Mouse (Mus musculus) forebrain, embryonic 13.5 days (tissue): ENCODE measurements around the gene Scn10a. TPM values are rescaled to one million over a fixed set of nuclear protein-coding genes. Genes with fewer than 3 reads are reported as not detected.

ENCODE experiments used
- ATAC-seq: fragments of 200-750 bp; cut with Nextera tagmentation; 2 replicates; pipeline ENCODE4 v1.8.0; 2017
- H3K27ac ChIP-seq: fragments of 300-500 bp; sonication (generic); 2 replicates; pipeline ENCODE4 v1.5.1; 2015; ENCODE audit warnings: inconsistent platforms, mild to moderate bottlenecking, moderate library complexity
- H3K27me3 ChIP-seq: fragments of 300-500 bp; sonication (generic); 2 replicates; pipeline ENCODE4 v1.6.1; 2015; ENCODE audit warnings: mild to moderate bottlenecking, inconsistent platforms
- H3K36me3 ChIP-seq: fragments of 300-500 bp; sonication (generic); 2 replicates; pipeline ENCODE4 v1.6.1; 2015; ENCODE audit warnings: mild to moderate bottlenecking, inconsistent platforms; ENCODE audit not compliant: poor library complexity, severe bottlenecking
- H3K4me1 ChIP-seq: fragments of 300-500 bp; sonication (generic); 2 replicates; pipeline ENCODE4 v1.6.1; 2015; ENCODE audit warnings: inconsistent platforms
- H3K4me2 ChIP-seq: fragments of 300-500 bp; sonication (generic); 2 replicates; pipeline ENCODE4 v1.6.1; 2015; ENCODE audit warnings: inconsistent platforms, mild to moderate bottlenecking, moderate library complexity
- H3K4me3 ChIP-seq: fragments of 300-500 bp; sonication (generic); 2 replicates; pipeline ENCODE4 v1.5.1; 2015; ENCODE audit warnings: mild to moderate bottlenecking, inconsistent platforms
- H3K9ac ChIP-seq: fragments of 300-500 bp; sonication (generic); 2 replicates; pipeline ENCODE4 v1.6.1; 2015; ENCODE audit warnings: mild to moderate bottlenecking, inconsistent platforms
- H3K9me3 ChIP-seq: fragments of 300-500 bp; sonication (generic); replicated peaks from 2 replicates; pipeline ENCODE4 v1.6.1; 2016; ENCODE audit warnings: inconsistent platforms
- WGBS: fragments of 180-500 bp; shearing (Covaris S2); methylation state at CpG from one replicate; pipeline ENCODE4 v1.1.7; 2015; 5-methylcytosine and 5-hydroxymethylcytosine counted together
- polyA plus RNA-seq: library from polyadenylated mRNA; unstranded; fragments of >200 nt; fragmentation: Nextera tagmentation; extraction: Ambion mirVana; gene quantifications from 2 replicates; pipeline ENCODE4 v1.2.1, GENCODE M21; 2015

Gene Scn10a
- polyA plus RNA-seq, 1 experiment from 2014 or later, result not detected

- ATAC-seq, result no peak
- no peaks in the 10 kb centered on the region for H3K27me3 ChIP-seq
- WGBS, result 12% methylated on average over 6 of the region's 6 CpGs
These were observed 12.4 kb downstream of the Scn10a start for GRCm38 (mm10) chr9:119706700-119707099.

GRCm38 (mm10) chr9:119691505-119691904 lies 27.6 kb downstream of the Scn10a start:
- H3K27ac ChIP-seq, result no peak overlapping the region
- no peak overlapping the region for H3K9ac ChIP-seq
- 75% methylated on average over 7 of the region's 7 CpGs for WGBS
- H3K4me3 ChIP-seq, result no peak overlapping the region
- no peaks in the 10 kb centered on the region for H3K36me3 ChIP-seq
- H3K9me3 ChIP-seq, result no peaks in the 10 kb centered on the region
- ATAC-seq, result no peak
- no peaks in the 10 kb centered on the region for H3K4me1 ChIP-seq
- H3K27me3 ChIP-seq, result no peaks in the 10 kb centered on the region
- H3K4me2 ChIP-seq, result no peak overlapping the region

More at GRCm38 (mm10) chr9:119706700-119707099, 12.4 kb downstream of the Scn10a start:
- no peak overlapping the region for H3K27ac ChIP-seq
- no peaks in the 10 kb centered on the region for H3K36me3 ChIP-seq
- no peak overlapping the region for H3K9ac ChIP-seq
- H3K4me1 ChIP-seq, result no peaks in the 10 kb centered on the region
- H3K4me2 ChIP-seq, result no peak overlapping the region
- H3K4me3 ChIP-seq, result no peak overlapping the region
- H3K9me3 ChIP-seq, result no peaks in the 10 kb centered on the region

GRCm38 (mm10) chr9:119691001-119691400 lies 28.1 kb downstream of the Scn10a start:
- no peak overlapping the region for H3K27ac ChIP-seq
- H3K9me3 ChIP-seq, result no peaks in the 10 kb centered on the region
- no peak overlapping the region for H3K4me3 ChIP-seq
- H3K27me3 ChIP-seq, result no peaks in the 10 kb centered on the region
- no peak overlapping the region for H3K9ac ChIP-seq
- no peaks in the 10 kb centered on the region for H3K4me1 ChIP-seq
- 78% methylated on average over 8 of the region's 8 CpGs for WGBS
- H3K4me2 ChIP-seq, result no peak overlapping the region
- no peaks in the 10 kb centered on the region for H3K36me3 ChIP-seq
- no peak for ATAC-seq

- no peaks in the 10 kb centered on the region for H3K36me3 ChIP-seq
- H3K4me2 ChIP-seq, result no peak overlapping the region
- H3K4me1 ChIP-seq, result no peaks in the 10 kb centered on the region
- no peak overlapping the region for H3K27ac ChIP-seq
- H3K9ac ChIP-seq, result no peak overlapping the region
- H3K9me3 ChIP-seq, result no peaks in the 10 kb centered on the region
- ATAC-seq, result no peak
- 85% methylated on average over 8 of the region's 8 CpGs for WGBS
- H3K4me3 ChIP-seq, result no peak overlapping the region
- no peaks in the 10 kb centered on the region for H3K27me3 ChIP-seq
These were observed 31.2 kb downstream of the Scn10a start for GRCm38 (mm10) chr9:119687893-119688292.

GRCm38 (mm10) chr9:119686187-119686586 lies 32.9 kb downstream of the Scn10a start:
- Histone ChIP-seq H3K9me3 (no peaks in the 10 kb centered on the region), H3K4me3 (no peak overlapping the region), H3K27me3 (no peaks in the 10 kb centered on the region), H3K27ac (no peak overlapping the region), H3K9ac (no peak overlapping the region), H3K36me3 (no peaks in the 10 kb centered on the region), H3K4me1 (no peaks in the 10 kb centered on the region), H3K4me2 (no peak overlapping the region)
- ATAC-seq, result no peak
- WGBS, result 97% methylated on average over 8 of the region's 8 CpGs

- Histone ChIP-seq H3K4me3 (no peak overlapping the region), H3K36me3 (no peaks in the 10 kb centered on the region), H3K9ac (no peak overlapping the region), H3K4me2 (no peak overlapping the region), H3K27ac (no peak overlapping the region), H3K4me1 (no peaks in the 10 kb centered on the region), H3K9me3 (no peaks in the 10 kb centered on the region), H3K27me3 (no peaks in the 10 kb centered on the region)
- WGBS, result 88% methylated on average over 3 of the region's 3 CpGs
- no peak for ATAC-seq
These were observed 38.2 kb downstream of the Scn10a start for GRCm38 (mm10) chr9:119680896-119681295.

- ATAC-seq, result no peak
- H3K4me1 ChIP-seq, result no peaks in the 10 kb centered on the region
- no peak overlapping the region for H3K27ac ChIP-seq
- no peak overlapping the region for H3K4me2 ChIP-seq
- no peak overlapping the region for H3K9ac ChIP-seq
- WGBS, result 56% methylated on average over 1 of the region's 1 CpGs
- no peaks in the 10 kb centered on the region for H3K27me3 ChIP-seq
- no peak overlapping the region for H3K4me3 ChIP-seq
- no peaks in the 10 kb centered on the region for H3K9me3 ChIP-seq
- no peaks in the 10 kb centered on the region for H3K36me3 ChIP-seq
These were observed 55.0 kb downstream of the Scn10a start for GRCm38 (mm10) chr9:119664109-119664508.

GRCm38 (mm10) chr9:119656111-119656510 lies 63.0 kb downstream of the Scn10a start:
- no peak for ATAC-seq
- Histone ChIP-seq H3K9me3 (no peaks in the 10 kb centered on the region), H3K4me3 (no peak overlapping the region), H3K27ac (no peak overlapping the region), H3K4me2 (no peak overlapping the region), H3K27me3 (no peaks in the 10 kb centered on the region), H3K9ac (no peak overlapping the region; the same call in 1 of the 2 replicates), H3K36me3 (no peaks in the 10 kb centered on the region), H3K4me1 (no peaks in the 10 kb centered on the region)
- 74% methylated on average over 6 of the region's 6 CpGs for WGBS

GRCm38 (mm10) chr9:119653758-119654157 lies 65.4 kb downstream of the Scn10a start:
- H3K36me3 ChIP-seq, result no peaks in the 10 kb centered on the region
- WGBS, result 73% methylated on average over 5 of the region's 5 CpGs
- H3K9ac ChIP-seq, result no peak overlapping the region
- ATAC-seq, result no peak
- no peak overlapping the region for H3K4me2 ChIP-seq
- H3K27ac ChIP-seq, result no peak overlapping the region
- no peaks in the 10 kb centered on the region for H3K9me3 ChIP-seq
- no peaks in the 10 kb centered on the region for H3K4me1 ChIP-seq
- no peak overlapping the region for H3K4me3 ChIP-seq
- H3K27me3 ChIP-seq, result no peaks in the 10 kb centered on the region

GRCm38 (mm10) chr9:119646942-119647547 lies 72.1 kb downstream of the Scn10a start:
- Histone ChIP-seq H3K4me2 (no peak overlapping the region), H3K4me1 (no peaks in the 10 kb centered on the region), H3K4me3 (no peak overlapping the region), H3K9ac (no peak overlapping the region), H3K27ac (no peak overlapping the region), H3K36me3 (no peaks in the 10 kb centered on the region), H3K27me3 (no peaks in the 10 kb centered on the region), H3K9me3 (no peaks in the 10 kb centered on the region)
- no peak for ATAC-seq
- WGBS, result 61% methylated on average over 8 of the region's 8 CpGs

- Histone ChIP-seq H3K4me3 (no peak overlapping the region), H3K9me3 (no peaks in the 10 kb centered on the region), H3K4me1 (no peaks in the 10 kb centered on the region), H3K36me3 (no peaks in the 10 kb centered on the region), H3K27ac (no peak overlapping the region), H3K9ac (no peak overlapping the region), H3K4me2 (no peak overlapping the region), H3K27me3 (no peaks in the 10 kb centered on the region)
- 91% methylated on average over 6 of the region's 6 CpGs for WGBS
- no peak for ATAC-seq
These were observed 77.1 kb downstream of the Scn10a start for GRCm38 (mm10) chr9:119641985-119642384.

- Histone ChIP-seq H3K4me1 (peaks cover 18% of the 10 kb centered on the region), H3K4me2 (no peak overlapping the region), H3K36me3 (no peaks in the 10 kb centered on the region), H3K27ac (no peak overlapping the region), H3K9me3 (no peaks in the 10 kb centered on the region), H3K4me3 (no peak overlapping the region), H3K27me3 (no peaks in the 10 kb centered on the region), H3K9ac (no peak overlapping the region)
- 79% methylated on average over 11 of the region's 11 CpGs for WGBS
- ATAC-seq, result no peak
These were observed 84.8 kb downstream of the Scn10a start for GRCm38 (mm10) chr9:119634216-119634843.

GRCm38 (mm10) chr9:119633475-119633874 lies 85.6 kb downstream of the Scn10a start:
- ATAC-seq, result no peak
- H3K9me3 ChIP-seq, result no peaks in the 10 kb centered on the region
- H3K27me3 ChIP-seq, result no peaks in the 10 kb centered on the region
- no peak overlapping the region for H3K27ac ChIP-seq
- H3K36me3 ChIP-seq, result no peaks in the 10 kb centered on the region
- 90% methylated on average over 5 of the region's 5 CpGs for WGBS
- no peak overlapping the region for H3K4me3 ChIP-seq
- peaks cover 18% of the 10 kb centered on the region for H3K4me1 ChIP-seq
- H3K9ac ChIP-seq, result no peak overlapping the region
- no peak overlapping the region for H3K4me2 ChIP-seq
